Mouse (Mus musculus): ENCODE measurements around the gene Rasgef1b.

DNA sequence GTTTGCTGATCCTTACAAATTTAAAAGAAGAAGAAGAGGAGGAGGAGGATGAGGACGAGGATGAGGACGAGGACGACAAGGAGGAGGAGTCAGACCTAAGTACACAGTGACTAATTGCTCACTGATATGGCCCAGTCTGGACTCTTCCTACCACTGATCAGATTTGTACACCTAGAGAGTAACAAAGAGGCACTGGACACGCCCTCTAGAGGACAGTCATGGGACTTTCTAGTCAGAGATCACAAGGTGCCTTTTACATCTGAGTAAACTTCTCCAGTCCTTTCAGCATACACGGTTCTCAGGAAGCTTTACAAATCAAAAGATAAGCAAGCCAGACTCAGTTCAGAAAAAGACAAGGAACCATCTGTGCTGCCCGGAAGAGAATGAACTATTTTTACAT, 20.2 kb downstream of the Rasgef1b start:
- TF ChIP-seq CTCF (IDR thresholded peaks at IDR 0.05; ENCODE audit: extremely low read depth, insufficient read depth, low read length) (peak; percentile 44), POLR2A (IDR thresholded peaks at IDR 0.05; ENCODE audit: extremely low read depth, insufficient read depth, low read length) (no peak)

Measured in cortical plate, adult 2 months (tissue).